Mouse (Mus musculus) thymus, adult 2 months (tissue): ENCODE data around the gene Mpig6b. TPM values are rescaled to one million over a fixed set of nuclear protein-coding genes. Genes with fewer than 3 reads are reported as not detected.

Experiments
- DNase-seq: peaks from one replicate; pipeline ENCODE4 v3.0.0; 2021
- H3K27ac ChIP-seq: fragments of 200-500 bp; 2 replicates; pipeline ENCODE4 v1.5.1; 2012; ENCODE audit warnings: low read length, control low read depth; ENCODE audit not compliant: control insufficient read depth, insufficient read depth
- H3K27me3 ChIP-seq: fragments of 200-500 bp; 2 replicates; pipeline ENCODE4 v1.6.1; 2012; ENCODE audit warnings: mild to moderate bottlenecking, low read length, moderate library complexity, mixed read lengths; ENCODE audit not compliant: control insufficient read depth, insufficient read depth
- H3K36me3 ChIP-seq: fragments of 200-500 bp; 2 replicates; pipeline ENCODE4 v1.6.1; 2012; ENCODE audit warnings: mild to moderate bottlenecking, low read length, moderate library complexity; ENCODE audit not compliant: control insufficient read depth, insufficient read depth
- H3K4me1 ChIP-seq: fragments of 200-500 bp; replicated peaks from 2 replicates; pipeline ENCODE4 v1.6.1; 2012; ENCODE audit warnings: low read length; ENCODE audit not compliant: control insufficient read depth, insufficient read depth
- H3K4me3 ChIP-seq: fragments of 200-500 bp; 2 replicates; pipeline ENCODE4 v1.5.1; 2012; ENCODE audit warnings: mild to moderate bottlenecking, low read length, control low read depth, moderate library complexity; ENCODE audit not compliant: control insufficient read depth, insufficient read depth
- CTCF ChIP-seq: fragments of 200-500 bp; IDR thresholded peaks from 2 replicates; pipeline ENCODE4 v1.5.1; 2012; ENCODE audit warnings: mild to moderate bottlenecking, control low read depth, low read length, moderate library complexity, borderline replicate concordance; ENCODE audit not compliant: control insufficient read depth, poor library complexity, insufficient read depth; ENCODE audit errors: extremely low read depth
- POLR2A ChIP-seq: fragments of 200-500 bp; IDR thresholded peaks from 2 replicates; pipeline ENCODE4 v1.6.1; 2012; ENCODE audit warnings: mild to moderate bottlenecking, low read length, control low read depth, moderate library complexity; ENCODE audit not compliant: control insufficient read depth, poor library complexity, insufficient read depth; ENCODE audit errors: extremely low read depth
- WGBS: fragments of 180-500 bp; shearing (Covaris S2); methylation state at CpG from one replicate; pipeline ENCODE4 v1.1.7; 2018; 5-methylcytosine and 5-hydroxymethylcytosine counted together
- polyA plus RNA-seq: library from polyadenylated mRNA; depleted of rRNA; stranded (reverse); fragments of >200 nt; gene quantifications from 2 replicates; pipeline ENCODE4 v1.2.3, GENCODE M21; 2012

The Mpig6b gene
- polyA plus RNA-seq, 1 experiment, result 0.20 TPM

DNA sequence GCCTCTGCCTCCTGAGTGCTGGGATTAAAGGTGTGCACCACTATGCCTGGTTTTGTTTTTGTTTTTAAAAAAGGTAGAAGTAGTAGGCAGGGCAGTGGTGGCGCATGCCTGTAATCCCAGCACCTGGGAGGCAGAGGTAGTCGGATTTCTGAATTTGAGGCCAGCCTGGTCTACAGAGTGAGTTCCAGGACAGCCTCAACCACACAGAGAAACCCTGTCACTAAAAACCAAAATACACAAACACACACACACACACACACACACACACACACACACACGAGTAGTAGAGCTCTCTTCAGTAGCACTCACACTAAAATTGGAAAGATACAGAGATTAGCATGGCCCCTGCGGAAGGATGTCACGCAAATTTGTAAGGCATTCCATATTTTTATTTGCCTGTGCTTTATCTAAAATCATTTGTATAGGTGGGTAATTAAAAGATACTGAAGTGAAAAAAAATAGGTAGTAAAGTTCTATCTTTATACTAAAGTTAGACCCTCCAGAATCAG is 17.0 kb downstream of the Mpig6b start:
- H3K4me3 ChIP-seq, result no peak overlapping the region
- WGBS, result 33% methylated on average over 5 of the region's 5 CpGs
- peaks cover 16% of the 10 kb centered on the region for H3K36me3 ChIP-seq
- TF ChIP-seq CTCF, result no peak
- no peak for TF ChIP-seq POLR2A
- H3K4me1 ChIP-seq, result peaks cover 44% of the 10 kb centered on the region
- peak overlapping the region; percentile 86 for H3K27ac ChIP-seq
- H3K27me3 ChIP-seq, result no peaks in the 10 kb centered on the region
- no peak for DNase-seq

DNA sequence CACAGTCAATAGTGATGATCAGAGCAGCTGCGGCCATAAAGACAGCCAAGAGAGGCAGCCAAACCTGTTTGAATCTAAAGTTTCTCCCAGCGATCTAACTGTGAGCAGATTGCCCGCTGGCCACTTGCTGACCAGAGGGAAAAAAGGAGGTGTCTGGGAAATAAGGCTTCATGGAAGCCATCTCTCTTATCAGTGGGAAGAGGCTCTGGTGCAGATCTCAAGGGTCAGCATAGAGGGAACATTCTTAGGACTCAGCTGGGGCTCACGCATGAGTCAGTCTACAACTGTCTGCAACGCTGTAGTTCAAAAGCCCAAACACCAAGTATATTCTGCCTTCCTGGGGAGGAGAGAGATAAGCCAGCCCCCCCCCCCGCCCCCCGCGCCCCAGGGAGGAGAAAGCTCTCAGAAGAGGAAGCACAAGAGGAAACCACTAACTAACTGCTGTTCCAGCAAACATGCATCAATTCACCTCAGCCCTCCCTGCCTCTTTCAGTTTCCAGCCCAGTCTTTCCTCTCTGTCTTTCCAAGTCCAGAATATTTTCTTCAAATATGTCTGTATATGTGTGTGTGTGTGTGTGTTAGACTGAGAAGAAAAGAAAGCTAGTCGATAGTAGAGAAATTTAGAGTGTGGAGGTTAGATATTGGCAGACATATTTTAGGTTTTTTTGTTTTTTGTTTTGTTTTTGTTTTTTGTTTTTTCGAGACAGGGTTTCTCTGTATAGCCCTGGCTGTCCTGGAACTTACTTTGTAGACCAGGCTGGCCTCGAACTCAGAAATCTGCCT is 17.6 kb downstream of the Mpig6b start:
- peaks cover 44% of the 10 kb centered on the region for H3K4me1 ChIP-seq
- 2% methylated on average over 11 of the region's 11 CpGs for WGBS
- TF ChIP-seq POLR2A, result no peak
- TF ChIP-seq CTCF, result no peak
- peaks cover 10% of the 10 kb centered on the region for H3K36me3 ChIP-seq
- H3K4me3 ChIP-seq, result peak overlapping the region; percentile 25
- H3K27ac ChIP-seq, result peak overlapping the region; percentile 100
- H3K27me3 ChIP-seq, result no peaks in the 10 kb centered on the region
- peak; percentile 56 for DNase-seq

GRCm38 (mm10) chr17:35047688-35048087 is 18.3 kb downstream of the Mpig6b start:
- H3K4me3 ChIP-seq, result no peak overlapping the region
- no peaks in the 10 kb centered on the region for H3K27me3 ChIP-seq
- WGBS, result 20% methylated on average over 1 of the region's 1 CpGs
- peak overlapping the region; percentile 100 for H3K27ac ChIP-seq
- H3K36me3 ChIP-seq, result peaks cover 3% of the 10 kb centered on the region
- TF ChIP-seq CTCF (no peak), POLR2A (no peak)
- peaks cover 40% of the 10 kb centered on the region for H3K4me1 ChIP-seq
- DNase-seq, result no peak

DNA sequence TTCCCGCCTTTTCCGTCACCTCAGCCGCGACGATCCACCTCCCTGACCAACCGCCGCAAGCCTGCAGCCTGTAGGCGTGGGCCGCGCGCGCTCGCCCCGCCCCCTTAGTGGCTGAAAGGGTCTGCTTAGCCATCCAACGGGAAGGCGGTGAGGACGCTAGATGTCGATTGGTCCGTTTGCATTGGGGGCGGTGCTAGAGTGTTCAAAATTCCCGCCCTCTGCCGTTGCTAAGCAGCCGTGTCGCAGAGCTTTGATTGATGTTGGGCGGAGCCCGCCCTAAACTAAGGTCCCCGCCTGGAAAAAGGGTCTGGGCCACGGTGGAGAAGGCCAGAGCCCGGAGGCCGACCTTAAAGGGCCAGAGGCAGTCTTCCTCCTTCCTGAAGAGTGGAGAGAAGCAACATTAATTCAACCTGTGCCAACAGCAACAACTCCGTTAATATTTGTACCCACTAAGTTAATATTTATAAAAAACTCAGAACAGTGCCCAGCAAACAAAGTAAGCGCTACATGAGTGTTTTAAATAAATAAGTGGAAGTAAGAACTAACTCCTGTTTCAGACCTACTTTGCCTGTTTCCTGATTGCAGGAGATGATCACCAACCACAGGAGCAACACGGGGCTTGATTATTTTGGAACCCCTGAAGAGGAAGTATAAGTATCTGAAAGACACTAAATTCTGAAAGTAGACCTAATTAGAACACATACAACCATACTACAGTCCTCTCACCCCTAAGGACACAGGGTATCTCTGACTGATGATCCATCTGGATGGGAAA is 19.1 kb downstream of the Mpig6b start, which contains the start of gene Msh5:
Msh5 (minus strand) TSS at position 65 of the 775 bp plus-strand sequence.
- Histone ChIP-seq H3K4me1 (peaks cover 32% of the 10 kb centered on the region), H3K36me3 (no peaks in the 10 kb centered on the region), H3K27ac (peak within 1 kb of the TSS; percentile 100), H3K4me3 (peak within 1 kb of the TSS; percentile 54), H3K27me3 (no peaks in the 10 kb centered on the region)
- no peak for TF ChIP-seq CTCF
- TF ChIP-seq POLR2A, result no peak; the same call in none of the 2 replicates
- peak; percentile 97 for DNase-seq
- 2% methylated on average over 33 of the region's 33 CpGs for WGBS

- TF ChIP-seq POLR2A (no peak), CTCF (no peak)
- H3K27ac ChIP-seq, result peak overlapping the region; percentile 6; the same call in 1 of the 2 replicates
- WGBS, result 3% methylated on average over 48 of the region's 48 CpGs
- H3K36me3 ChIP-seq, result no peaks in the 10 kb centered on the region
- no peaks in the 10 kb centered on the region for H3K27me3 ChIP-seq
- no peak for DNase-seq
- H3K4me1 ChIP-seq, result peaks cover 31% of the 10 kb centered on the region
- H3K4me3 ChIP-seq, result peak overlapping the region; percentile 54
Observed at GRCm38 (mm10) chr17:35045807-35046680, 19.9 kb downstream of the Mpig6b start.
